Mouse (Mus musculus) thymus, adult 2 months (tissue): ENCODE results near the gene Plekhj1. TPM values are rescaled to one million over a fixed set of nuclear protein-coding genes. Genes with fewer than 3 reads are reported as not detected.

Experiments used
- DNase-seq: peaks from one replicate; pipeline ENCODE4 v3.0.0; 2021
- H3K27ac ChIP-seq: fragments of 200-500 bp; 2 replicates; pipeline ENCODE4 v1.5.1; 2012; ENCODE audit warnings: low read length, control low read depth; ENCODE audit not compliant: control insufficient read depth, insufficient read depth
- H3K27me3 ChIP-seq: fragments of 200-500 bp; 2 replicates; pipeline ENCODE4 v1.6.1; 2012; ENCODE audit warnings: mild to moderate bottlenecking, low read length, moderate library complexity, mixed read lengths; ENCODE audit not compliant: control insufficient read depth, insufficient read depth
- H3K36me3 ChIP-seq: fragments of 200-500 bp; 2 replicates; pipeline ENCODE4 v1.6.1; 2012; ENCODE audit warnings: mild to moderate bottlenecking, low read length, moderate library complexity; ENCODE audit not compliant: control insufficient read depth, insufficient read depth
- H3K4me1 ChIP-seq: fragments of 200-500 bp; replicated peaks from 2 replicates; pipeline ENCODE4 v1.6.1; 2012; ENCODE audit warnings: low read length; ENCODE audit not compliant: control insufficient read depth, insufficient read depth
- H3K4me3 ChIP-seq: fragments of 200-500 bp; 2 replicates; pipeline ENCODE4 v1.5.1; 2012; ENCODE audit warnings: mild to moderate bottlenecking, low read length, control low read depth, moderate library complexity; ENCODE audit not compliant: control insufficient read depth, insufficient read depth
- CTCF ChIP-seq: fragments of 200-500 bp; IDR thresholded peaks from 2 replicates; pipeline ENCODE4 v1.5.1; 2012; ENCODE audit warnings: mild to moderate bottlenecking, control low read depth, low read length, moderate library complexity, borderline replicate concordance; ENCODE audit not compliant: control insufficient read depth, poor library complexity, insufficient read depth; ENCODE audit errors: extremely low read depth
- POLR2A ChIP-seq: fragments of 200-500 bp; IDR thresholded peaks from 2 replicates; pipeline ENCODE4 v1.6.1; 2012; ENCODE audit warnings: mild to moderate bottlenecking, low read length, control low read depth, moderate library complexity; ENCODE audit not compliant: control insufficient read depth, poor library complexity, insufficient read depth; ENCODE audit errors: extremely low read depth
- WGBS: fragments of 180-500 bp; shearing (Covaris S2); methylation state at CpG from one replicate; pipeline ENCODE4 v1.1.7; 2018; 5-methylcytosine and 5-hydroxymethylcytosine counted together
- polyA plus RNA-seq: library from polyadenylated mRNA; depleted of rRNA; stranded (reverse); fragments of >200 nt; gene quantifications from 2 replicates; pipeline ENCODE4 v1.2.3, GENCODE M21; 2012

Plekhj1 gene
- polyA plus RNA-seq, 1 experiment = 153 TPM

GRCm38 (mm10) chr10:80826151-80827062 is 28.0 kb upstream of the Plekhj1 start, which contains the start of gene Oaz1:
Oaz1 (plus strand) TSS chr10:80826656.
- Histone ChIP-seq H3K27me3 (no peaks in the 10 kb centered on the region), H3K36me3 (peaks cover 10% of the 10 kb centered on the region), H3K27ac (peak within 1 kb of the TSS; percentile 70), H3K4me3 (peak within 1 kb of the TSS; percentile 78), H3K4me1 (peaks cover 21% of the 10 kb centered on the region)
- TF ChIP-seq POLR2A (peak; percentile 78; the same call in 1 of the 2 replicates), CTCF (0 out of 2 replicates have a peak, but pooled peaks have one; percentile 44)
- under 1% methylated on average over 82 of the region's 82 CpGs for WGBS
- DNase-seq = peak; percentile 98

- H3K27ac ChIP-seq = peak overlapping the region; percentile 92; the same call in 1 of the 2 replicates
- 38% methylated on average over 2 of the region's 2 CpGs for WGBS
Observed at GRCm38 (mm10) chr10:80824827-80825226, 26.4 kb upstream of the Plekhj1 start.

GRCm38 (mm10) chr10:80823847-80824643 is 25.6 kb upstream of the Plekhj1 start:
- peak overlapping the region; percentile 92 for H3K27ac ChIP-seq
- peak overlapping the region; percentile 12 for H3K4me3 ChIP-seq
- TF ChIP-seq POLR2A (peak; percentile 56; the same call in 1 of the 2 replicates), CTCF (no peak)
- no peaks in the 10 kb centered on the region for H3K36me3 ChIP-seq
- WGBS = 10% methylated on average over 8 of the region's 8 CpGs
- peak; percentile 45 for DNase-seq
- H3K27me3 ChIP-seq = no peaks in the 10 kb centered on the region
- H3K4me1 ChIP-seq = peaks cover 21% of the 10 kb centered on the region

More at GRCm38 (mm10) chr10:80824827-80825226, 26.4 kb upstream of the Plekhj1 start:
- Histone ChIP-seq H3K4me1 (peaks cover 21% of the 10 kb centered on the region), H3K36me3 (peaks cover 8% of the 10 kb centered on the region), H3K4me3 (no peak overlapping the region), H3K27me3 (no peaks in the 10 kb centered on the region)
- no peak for DNase-seq
- TF ChIP-seq CTCF (no peak), POLR2A (no peak)

DNA sequence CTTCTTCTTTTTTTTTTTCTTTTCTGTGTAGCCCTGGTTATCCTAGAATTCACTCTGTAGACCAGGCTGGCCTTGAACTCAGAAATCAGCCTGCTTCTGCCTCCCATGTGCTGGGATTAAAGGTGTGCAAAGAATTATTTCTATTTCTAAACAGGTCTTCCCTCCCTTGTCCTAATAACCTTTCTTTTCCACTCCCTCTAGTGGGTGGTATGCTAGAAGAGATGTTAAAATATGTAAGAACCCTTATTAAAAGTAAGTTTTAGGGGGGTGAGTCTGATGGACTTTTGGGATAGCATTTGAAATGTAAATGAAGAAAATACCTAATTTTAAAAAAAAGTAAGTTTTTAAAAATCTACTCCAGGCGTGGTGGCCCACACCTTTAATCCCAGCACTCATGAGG is 24.9 kb upstream of the Plekhj1 start:
- H3K36me3 ChIP-seq = no peaks in the 10 kb centered on the region
- no peak for TF ChIP-seq POLR2A
- no peak for TF ChIP-seq CTCF
- 88% methylated on average over 1 of the region's 1 CpGs for WGBS
- peaks cover 21% of the 10 kb centered on the region for H3K4me1 ChIP-seq
- DNase-seq = no peak
- no peak overlapping the region for H3K4me3 ChIP-seq
- peak overlapping the region; percentile 92; the same call in 1 of the 2 replicates for H3K27ac ChIP-seq
- H3K27me3 ChIP-seq = no peaks in the 10 kb centered on the region

- Histone ChIP-seq H3K4me1 (peaks cover 13% of the 10 kb centered on the region), H3K4me3 (no peak overlapping the region), H3K27ac (no peak overlapping the region), H3K36me3 (no peaks in the 10 kb centered on the region), H3K27me3 (no peaks in the 10 kb centered on the region)
- TF ChIP-seq POLR2A (no peak), CTCF (no peak)
- DNase-seq = no peak
- 82% methylated on average over 5 of the region's 5 CpGs for WGBS
Observed at GRCm38 (mm10) chr10:80822528-80822927, 24.1 kb upstream of the Plekhj1 start.

GRCm38 (mm10) chr10:80821991-80822390 is 23.6 kb upstream of the Plekhj1 start:
- Histone ChIP-seq H3K27ac (no peak overlapping the region), H3K4me1 (peaks cover 12% of the 10 kb centered on the region), H3K36me3 (no peaks in the 10 kb centered on the region), H3K4me3 (no peak overlapping the region), H3K27me3 (no peaks in the 10 kb centered on the region)
- 49% methylated on average over 2 of the region's 2 CpGs for WGBS
- peak; percentile 38 for DNase-seq
- TF ChIP-seq CTCF = no peak
- TF ChIP-seq POLR2A = no peak
